Comparison of ENCODE assay signal across 9 mouse cellular contexts in the genomic region with DNA sequence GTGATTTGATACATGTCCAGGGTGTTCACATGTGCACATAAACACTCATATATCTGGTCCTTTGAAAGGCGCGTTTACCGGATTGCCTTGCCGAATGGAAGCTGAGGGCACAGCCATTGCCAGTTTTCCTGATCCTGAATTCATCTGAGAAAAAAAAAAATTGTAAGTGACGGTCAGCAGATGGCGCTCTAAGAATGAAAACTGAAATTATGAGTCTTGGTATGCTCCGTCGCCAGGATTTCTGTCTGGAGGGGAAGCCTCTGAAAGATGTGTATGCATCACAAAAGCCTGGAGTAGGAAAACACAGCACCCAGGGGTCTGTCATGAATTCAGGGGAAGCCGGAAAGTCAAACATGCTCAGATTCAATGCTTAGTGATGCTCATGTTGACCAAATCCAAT.
DNase-seq lines count a peak whose midpoint lies in the region; ATAC-seq lines count a peak whose summit lies in the region.
"Had no signal": no experiment of that assay in that cellular context is flagged by ENCODE, and none has a peak within 500 bp of the region (broad histone marks: within the 10 kb centered on the region; RNA-seq: fewer than 3 reads in every experiment).

No protein-coding gene starts in this region.

- no peak overlapping the region for H3K4me2 ChIP-seq in midbrain, embryonic 11.5 days
- H3K4me2 ChIP-seq: heart, embryonic 13.5 days had no signal

- H3K27ac ChIP-seq in embryonic facial prominence, embryonic 10.5 days (replicated peaks): no peak overlapping the region
- H3K27ac ChIP-seq in midbrain, embryonic 11.5 days (ENCODE audit: low read depth, low read length): no peak overlapping the region
- H3K27ac ChIP-seq: heart, embryonic 13.5 days had no signal

- no peak for ATAC-seq in midbrain, embryonic 11.5 days (ENCODE audit: low FRiP score)

- H3K9ac ChIP-seq in midbrain, embryonic 11.5 days (ENCODE audit: low read length): no peak overlapping the region
- H3K9ac ChIP-seq: heart, embryonic 13.5 days had no signal

- no peaks in the 10 kb centered on the region for H3K36me3 ChIP-seq in embryonic facial prominence, embryonic 10.5 days (replicated peaks)
- H3K36me3 ChIP-seq in midbrain, embryonic 11.5 days (ENCODE audit: control insufficient read depth, insufficient read depth, low read length): no peaks in the 10 kb centered on the region
- H3K36me3 ChIP-seq: heart, embryonic 13.5 days had no signal

- peak; percentile 12 for DNase-seq in gastrocnemius, adult 18-20 months (ENCODE audit: low spot score)
- no peak for DNase-seq in gastrocnemius, postnatal 25 days
- peak; percentile 63 for DNase-seq in thymus, postnatal 0 days (ENCODE audit: low spot score)
- DNase-seq in thymus, postnatal 36 days: no peak
- DNase-seq in embryonic facial prominence, embryonic 10.5 days (ENCODE audit: low spot score): peak; percentile 53
- DNase-seq in layer of hippocampus, adult 9-10 months (ENCODE audit: low spot score): peak; percentile 24
- peak; percentile 95 for DNase-seq in midbrain, embryonic 11.5 days (ENCODE audit: low spot score, missing footprints)
- peak; percentile 25 for DNase-seq in yolk sac, embryonic 10.5 days (ENCODE audit: low spot score)

- no peak overlapping the region for H3K4me3 ChIP-seq in embryonic facial prominence, embryonic 10.5 days
- no peak overlapping the region for H3K4me3 ChIP-seq in midbrain, embryonic 11.5 days (ENCODE audit: low read depth, low read length)
- H3K4me3 ChIP-seq: heart, embryonic 13.5 days had no signal

- WGBS in embryonic facial prominence, embryonic 10.5 days: 17% methylated on average over 9 of the region's 9 CpGs
- 17% methylated on average over 9 of the region's 9 CpGs for WGBS in midbrain, embryonic 11.5 days

- H3K9me3 ChIP-seq in embryonic facial prominence, embryonic 10.5 days: no peaks in the 10 kb centered on the region
- no peaks in the 10 kb centered on the region for H3K9me3 ChIP-seq in midbrain, embryonic 11.5 days (ENCODE audit: control insufficient read depth, low read length)
- H3K9me3 ChIP-seq: heart, embryonic 13.5 days had no signal

- no peaks in the 10 kb centered on the region; the same call in 1 of the 2 replicates for H3K27me3 ChIP-seq in embryonic facial prominence, embryonic 10.5 days (replicated peaks; ENCODE audit: low read depth, poor library complexity, severe bottlenecking)
- H3K27me3 ChIP-seq in midbrain, embryonic 11.5 days (ENCODE audit: control insufficient read depth, insufficient read depth, low read length): no peaks in the 10 kb centered on the region

- H3K4me1 ChIP-seq in embryonic facial prominence, embryonic 10.5 days: peaks cover 7% of the 10 kb centered on the region; the same call in 1 of the 2 replicates
- no peaks in the 10 kb centered on the region for H3K4me1 ChIP-seq in midbrain, embryonic 11.5 days (ENCODE audit: control insufficient read depth, insufficient read depth, low read length)
- H3K4me1 ChIP-seq: heart, embryonic 13.5 days had no signal

Comparison
In these comparisons a context has a peak if more than half of its experiments do, and no peak if none do; other contexts are left out.
1. DNase-seq: peak in gastrocnemius, adult 18-20 months (single experiment), thymus, postnatal 0 days (single experiment), embryonic facial prominence, embryonic 10.5 days (single experiment), layer of hippocampus, adult 9-10 months (single experiment), midbrain, embryonic 11.5 days (single experiment) and yolk sac, embryonic 10.5 days (single experiment); none in gastrocnemius, postnatal 25 days (single experiment) and thymus, postnatal 36 days (0 of 2).